Mouse (Mus musculus) heart, postnatal 0 days (tissue): ENCODE measurements at regions not wholly inside any gene's neighbourhood (a gene's known extent, or its start where the extent isn't known, plus 50 kb on each side); places are given as distances from the start of the nearest gene placed in this dataset.

ENCODE experiments used
- ATAC-seq: fragments of 200-750 bp; cut with Nextera tagmentation; 2 replicates; pipeline ENCODE4 v1.8.0; 2017; ENCODE audit warnings: low read depth, moderate number of reproducible peaks, moderate library complexity; ENCODE audit not compliant: insufficient read depth
- DNase-seq: peaks from one replicate; pipeline ENCODE4 v3.0.0-alpha.2; 2016; ENCODE audit warnings: low spot score
- H3K27ac ChIP-seq: fragments of 300-500 bp; sonication (generic); 2 replicates; pipeline ENCODE4 v1.5.1; 2014; ENCODE audit warnings: low read depth, mild to moderate bottlenecking
- H3K27me3 ChIP-seq: fragments of 300-500 bp; sonication (generic); 2 replicates; pipeline ENCODE4 v1.6.1; 2014; ENCODE audit warnings: low read length, mixed read lengths; ENCODE audit not compliant: control insufficient read depth, insufficient read depth
- H3K36me3 ChIP-seq: fragments of 300-500 bp; sonication (generic); replicated peaks from 2 replicates; pipeline ENCODE4 v1.6.1; 2014; ENCODE audit warnings: low read length, mixed read lengths; ENCODE audit not compliant: control insufficient read depth, insufficient read depth
- H3K4me1 ChIP-seq: fragments of 300-500 bp; sonication (generic); 2 replicates; pipeline ENCODE4 v1.6.1; 2014; ENCODE audit warnings: antibody characterized with exemption; ENCODE audit not compliant: control insufficient read depth, insufficient read depth
- H3K4me2 ChIP-seq: fragments of 300-500 bp; sonication (generic); 2 replicates; pipeline ENCODE4 v1.6.1; 2014; ENCODE audit warnings: low read depth, mild to moderate bottlenecking, low read length, moderate library complexity
- H3K4me3 ChIP-seq: fragments of 300-500 bp; sonication (generic); 2 replicates; pipeline ENCODE4 v1.5.1; 2014; ENCODE audit warnings: low read depth, low read length
- H3K9ac ChIP-seq: fragments of 300-500 bp; sonication (generic); replicated peaks from 2 replicates; pipeline ENCODE4 v1.6.1; 2014; ENCODE audit warnings: low read depth, low read length, mixed read lengths
- H3K9me3 ChIP-seq: fragments of 300-500 bp; sonication (generic); replicated peaks from 2 replicates; pipeline ENCODE4 v1.6.1; 2016; ENCODE audit warnings: low read length; ENCODE audit not compliant: control insufficient read depth
- CTCF ChIP-seq: IDR thresholded peaks from 2 replicates; pipeline ENCODE4 v1.5.1; 2016; ENCODE audit warnings: antibody characterized with exemption, control low read depth, low read depth
- EP300 ChIP-seq: IDR thresholded peaks from 2 replicates; pipeline ENCODE4 v1.6.1; 2016; ENCODE audit warnings: antibody characterized with exemption, low read depth
- WGBS: fragments of 180-500 bp; shearing (Covaris S2); extraction: QIAGEN DNeasy Blood & Tissue Kit; methylation state at CpG from one replicate; pipeline ENCODE4 v1.1.7; 2014; 5-methylcytosine and 5-hydroxymethylcytosine counted together

GRCm38 (mm10) chr11:17620462-17621248 lies 333.0 kb downstream of the Etaa1 start:
- Histone ChIP-seq H3K9me3 (no peaks in the 10 kb centered on the region), H3K4me2 (no peak overlapping the region), H3K4me1 (no peaks in the 10 kb centered on the region), H3K27ac (no peak overlapping the region), H3K4me3 (no peak overlapping the region), H3K27me3 (no peaks in the 10 kb centered on the region), H3K36me3 (no peaks in the 10 kb centered on the region), H3K9ac (no peak overlapping the region)
- WGBS = 66% methylated on average over 3 of the region's 3 CpGs
- DNase-seq = no peak
- TF ChIP-seq CTCF (no peak), EP300 (no peak)
- no peak for ATAC-seq

DNA sequence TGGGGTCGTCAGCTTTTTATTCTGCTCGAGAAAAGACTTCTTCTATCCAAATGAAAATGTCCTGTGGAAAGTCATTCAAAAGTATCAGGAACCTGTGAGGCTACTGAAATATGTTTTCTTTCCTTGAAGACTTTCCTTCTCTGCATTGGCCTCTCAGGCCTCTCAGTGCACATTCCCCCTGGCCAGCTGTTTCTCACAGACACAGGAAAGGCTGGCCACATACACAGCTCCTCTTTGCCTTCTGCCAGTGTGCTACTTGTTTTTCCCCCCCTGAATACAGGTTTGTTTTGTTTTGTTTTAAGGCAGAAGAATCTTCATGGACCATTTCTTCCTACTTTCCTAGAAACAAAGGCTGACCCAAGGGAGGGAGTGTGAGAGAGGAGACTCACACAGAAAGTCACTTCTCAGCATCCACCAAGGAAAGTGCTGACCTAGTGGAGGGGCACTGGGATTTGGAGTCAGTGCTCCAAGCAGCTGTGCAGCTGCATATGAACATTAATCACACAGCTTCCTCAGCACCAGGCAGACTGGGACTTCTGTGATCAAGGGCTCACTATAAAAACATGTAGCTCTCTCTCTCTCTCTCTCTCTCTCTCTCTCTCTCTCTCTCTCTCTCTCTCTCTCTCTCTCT lies 324.0 kb downstream of the Etaa1 start:
- no peak overlapping the region for H3K9ac ChIP-seq
- H3K4me3 ChIP-seq = no peak overlapping the region
- no peaks in the 10 kb centered on the region for H3K4me1 ChIP-seq
- H3K27me3 ChIP-seq = no peaks in the 10 kb centered on the region
- no peak for TF ChIP-seq CTCF
- no peak for TF ChIP-seq EP300
- WGBS = 67% methylated on average over 2 of the region's 2 CpGs
- DNase-seq (no peak), ATAC-seq (no peak)
- H3K27ac ChIP-seq = no peak overlapping the region
- no peaks in the 10 kb centered on the region for H3K9me3 ChIP-seq
- no peaks in the 10 kb centered on the region for H3K36me3 ChIP-seq
- no peak overlapping the region for H3K4me2 ChIP-seq

- DNase-seq (no peak), ATAC-seq (no peak)
- Histone ChIP-seq H3K27me3 (no peaks in the 10 kb centered on the region), H3K9me3 (no peaks in the 10 kb centered on the region), H3K36me3 (no peaks in the 10 kb centered on the region), H3K27ac (no peak overlapping the region), H3K4me1 (no peaks in the 10 kb centered on the region), H3K4me2 (no peak overlapping the region), H3K4me3 (no peak overlapping the region), H3K9ac (no peak overlapping the region)
- TF ChIP-seq CTCF (no peak), EP300 (no peak)
- 0% methylated on average over 1 of the region's 1 CpGs for WGBS
Measured at GRCm38 (mm10) chr11:17630172-17630553, 323.5 kb downstream of the Etaa1 start.

DNA sequence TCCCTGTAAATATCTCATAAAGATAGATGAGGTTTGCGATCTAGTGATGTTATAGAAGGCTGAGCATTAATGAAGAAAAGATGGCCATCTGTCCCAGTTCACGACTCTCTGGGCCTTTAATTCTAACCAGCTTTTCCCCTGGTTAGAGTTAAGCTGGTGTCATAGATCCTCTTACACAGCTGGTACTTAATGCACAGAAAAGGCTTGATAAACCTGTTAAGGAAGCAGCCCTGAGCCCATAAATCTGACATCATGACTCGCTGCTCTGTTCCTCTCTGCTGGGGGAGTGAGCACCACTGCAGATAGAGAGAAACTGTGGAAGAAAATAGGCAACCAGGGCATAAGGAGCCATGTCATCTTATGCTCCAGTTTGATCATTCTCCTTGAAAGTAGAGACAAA lies 316.5 kb downstream of the Etaa1 start:
- ATAC-seq = no peak
- 59% methylated on average over 3 of the region's 3 CpGs for WGBS
- no peak for DNase-seq
- H3K27ac ChIP-seq = no peak overlapping the region
- no peaks in the 10 kb centered on the region for H3K36me3 ChIP-seq
- H3K4me3 ChIP-seq = no peak overlapping the region
- H3K4me2 ChIP-seq = no peak overlapping the region
- TF ChIP-seq EP300 (no peak), CTCF (no peak)
- H3K9ac ChIP-seq = no peak overlapping the region
- no peaks in the 10 kb centered on the region for H3K27me3 ChIP-seq
- H3K4me1 ChIP-seq = no peaks in the 10 kb centered on the region
- no peaks in the 10 kb centered on the region for H3K9me3 ChIP-seq

DNA sequence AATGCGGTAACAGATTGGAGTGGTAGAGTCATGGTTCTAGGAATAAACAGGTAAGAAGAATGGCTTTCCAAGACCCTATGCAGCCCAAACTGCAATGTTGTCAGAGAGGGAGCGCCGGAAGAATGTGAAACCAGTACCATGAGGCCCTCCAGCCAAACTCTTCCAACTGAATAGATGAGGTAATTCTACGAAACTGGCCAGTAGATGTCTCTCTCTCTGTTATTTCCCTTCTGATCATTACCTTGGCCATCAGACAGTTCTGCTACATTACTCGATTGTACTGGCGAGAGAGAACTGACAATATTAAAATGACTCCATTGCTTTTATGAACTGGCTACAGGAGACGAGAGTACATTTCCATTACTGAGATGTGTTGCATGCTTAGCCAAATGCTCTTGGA lies 313.8 kb downstream of the Etaa1 start:
- H3K4me1 ChIP-seq = no peaks in the 10 kb centered on the region
- H3K27me3 ChIP-seq = no peaks in the 10 kb centered on the region
- H3K9me3 ChIP-seq = no peaks in the 10 kb centered on the region
- H3K36me3 ChIP-seq = no peaks in the 10 kb centered on the region
- 61% methylated on average over 7 of the region's 7 CpGs for WGBS
- no peak overlapping the region for H3K9ac ChIP-seq
- DNase-seq (no peak), ATAC-seq (no peak)
- H3K4me2 ChIP-seq = no peak overlapping the region
- H3K27ac ChIP-seq = no peak overlapping the region
- H3K4me3 ChIP-seq = no peak overlapping the region
- TF ChIP-seq CTCF (peak; percentile 22; the same call in 1 of the 2 replicates), EP300 (no peak)
